Mouse (Mus musculus) midbrain, embryonic 11.5 days (tissue): ENCODE results near the gene Tpx2. TPM values are rescaled to one million over a fixed set of nuclear protein-coding genes. Genes with fewer than 3 reads are reported as not detected.

Experiments
- ATAC-seq: fragments of 200-750 bp; cut with Nextera tagmentation; 2 replicates; pipeline ENCODE4 v1.8.0; 2017; ENCODE audit warnings: moderate TSS enrichment, moderate library complexity; ENCODE audit not compliant: low FRiP score
- DNase-seq: peaks from one replicate; pipeline ENCODE4 v3.0.0; 2015; ENCODE audit warnings: low spot score; ENCODE audit errors: missing footprints
- H3K27ac ChIP-seq: fragments of 300-500 bp; sonication (generic); 2 replicates; pipeline ENCODE4 v1.5.1; 2014; ENCODE audit warnings: low read depth, low read length
- H3K27me3 ChIP-seq: fragments of 300-500 bp; sonication (generic); 2 replicates; pipeline ENCODE4 v1.6.1; 2014; ENCODE audit warnings: mild to moderate bottlenecking, low read length, moderate library complexity, mixed read lengths; ENCODE audit not compliant: control insufficient read depth, insufficient read depth
- H3K36me3 ChIP-seq: fragments of 300-500 bp; sonication (generic); 2 replicates; pipeline ENCODE4 v1.6.1; 2014; ENCODE audit warnings: mild to moderate bottlenecking, low read length, moderate library complexity, mixed read lengths; ENCODE audit not compliant: control insufficient read depth, insufficient read depth
- H3K4me1 ChIP-seq: fragments of 300-500 bp; sonication (generic); 2 replicates; pipeline ENCODE4 v1.6.1; 2014; ENCODE audit warnings: low read length; ENCODE audit not compliant: control insufficient read depth, insufficient read depth
- H3K4me2 ChIP-seq: fragments of 300-500 bp; sonication (generic); 2 replicates; pipeline ENCODE4 v1.6.1; 2014; ENCODE audit warnings: mild to moderate bottlenecking, moderate library complexity
- H3K4me3 ChIP-seq: fragments of 300-500 bp; sonication (generic); 2 replicates; pipeline ENCODE4 v1.5.1; 2014; ENCODE audit warnings: low read depth, low read length
- H3K9ac ChIP-seq: fragments of 300-500 bp; sonication (generic); 2 replicates; pipeline ENCODE4 v1.6.1; 2014; ENCODE audit warnings: low read length
- H3K9me3 ChIP-seq: fragments of 300-500 bp; sonication (generic); 2 replicates; pipeline ENCODE4 v1.6.1; 2016; ENCODE audit warnings: low read length; ENCODE audit not compliant: control insufficient read depth
- WGBS: fragments of 180-500 bp; shearing (Covaris S2); extraction: QIAGEN DNeasy Blood & Tissue Kit; methylation state at CpG from one replicate; pipeline ENCODE4 v1.1.7; 2014; 5-methylcytosine and 5-hydroxymethylcytosine counted together
- microRNA-seq: library from miRNA; unstranded; fragments of <30 nt; microRNA quantifications from one replicate; pipeline ENCODE4, GENCODE M21; 2017
- polyA plus RNA-seq: library from polyadenylated mRNA; unstranded; fragments of >200 nt; fragmentation: Nextera tagmentation; extraction: Ambion mirVana; gene quantifications from 2 replicates; pipeline ENCODE4 v1.2.1, GENCODE M21; 2014

Gene Tpx2
- polyA plus RNA-seq, 1 experiment from 2014 or later, result 166 TPM

DNA sequence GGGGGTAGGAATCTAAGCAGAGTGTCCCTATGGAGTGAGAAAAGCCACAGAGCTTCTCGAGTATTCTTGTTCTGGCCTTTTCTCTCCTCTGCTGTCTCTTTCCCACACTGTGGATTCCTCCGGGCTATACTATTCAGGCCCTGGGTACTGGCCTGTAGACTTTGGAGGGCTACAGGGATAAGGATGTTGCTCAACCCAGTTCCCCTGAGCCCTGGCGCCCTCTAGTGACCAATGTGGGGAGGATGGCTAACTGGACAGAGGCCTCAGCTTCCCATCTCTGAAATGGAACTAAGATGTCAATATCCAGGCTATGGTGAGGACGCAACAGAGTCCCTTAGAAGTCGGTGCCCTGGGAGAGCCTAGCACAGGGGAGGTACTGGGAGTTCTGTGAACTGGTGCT, 85.8 kb downstream of the Tpx2 start:
- Histone ChIP-seq H3K9ac (no peak overlapping the region), H3K27me3 (no peaks in the 10 kb centered on the region), H3K36me3 (no peaks in the 10 kb centered on the region), H3K4me2 (no peak overlapping the region), H3K4me1 (no peaks in the 10 kb centered on the region), H3K4me3 (no peak overlapping the region), H3K9me3 (no peaks in the 10 kb centered on the region), H3K27ac (no peak overlapping the region)
- DNase-seq, result peak; percentile 87
- ATAC-seq, result peak; percentile 22; the same call in 1 of the 2 replicates
- WGBS, result 34% methylated on average over 5 of the region's 5 CpGs

DNA sequence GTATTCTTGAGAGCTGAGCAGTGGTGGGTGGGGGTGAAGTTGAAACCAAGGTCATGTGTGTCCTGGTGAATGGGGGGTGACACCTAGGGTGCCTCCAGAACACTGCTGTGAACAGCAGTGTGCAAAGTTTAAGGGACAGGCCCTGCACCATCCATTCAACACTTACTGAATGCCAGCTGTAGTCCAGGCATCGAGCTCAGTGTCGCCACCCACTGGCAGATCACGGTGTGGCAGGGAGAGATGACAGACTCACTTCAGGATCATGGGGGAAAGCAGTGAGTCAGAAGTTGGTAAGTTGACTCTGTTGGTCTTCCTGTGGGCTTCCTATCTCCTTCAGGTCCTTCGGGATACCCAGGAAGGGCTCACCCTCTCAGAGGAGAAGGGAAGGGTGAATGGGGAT, 92.1 kb downstream of the Tpx2 start:
- no peaks in the 10 kb centered on the region for H3K9me3 ChIP-seq
- no peak overlapping the region for H3K4me3 ChIP-seq
- no peak overlapping the region for H3K4me2 ChIP-seq
- WGBS, result 14% methylated on average over 4 of the region's 4 CpGs
- H3K36me3 ChIP-seq, result no peaks in the 10 kb centered on the region
- ATAC-seq, result no peak
- no peak overlapping the region for H3K27ac ChIP-seq
- peaks cover 43% of the 10 kb centered on the region for H3K27me3 ChIP-seq
- no peak overlapping the region for H3K9ac ChIP-seq
- H3K4me1 ChIP-seq, result peaks cover 4% of the 10 kb centered on the region; the same call in 1 of the 2 replicates
- DNase-seq, result peak; percentile 97

DNA sequence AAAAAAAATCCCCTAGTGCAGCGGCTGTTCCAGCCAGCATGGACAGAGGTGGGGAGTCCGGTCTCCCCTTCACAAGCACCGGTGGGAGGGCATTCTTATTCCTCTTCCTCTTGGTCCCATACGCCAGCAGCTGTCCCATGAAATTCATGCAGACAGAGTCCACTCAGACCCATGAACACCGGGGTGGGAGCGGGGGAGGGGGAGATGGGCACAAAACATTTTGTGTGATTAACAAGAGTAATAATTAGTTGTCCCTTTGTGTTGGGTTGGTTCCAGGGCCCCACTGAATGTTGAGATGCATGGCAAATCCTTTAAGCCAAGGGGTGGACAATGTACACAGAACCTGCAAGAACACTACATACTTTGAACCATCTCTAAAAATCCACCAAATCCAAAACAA, 93.3 kb downstream of the Tpx2 start:
- peaks cover 51% of the 10 kb centered on the region for H3K27me3 ChIP-seq
- no peak overlapping the region for H3K9ac ChIP-seq
- no peak overlapping the region for H3K4me2 ChIP-seq
- no peak for DNase-seq
- no peak overlapping the region for H3K4me3 ChIP-seq
- no peak for ATAC-seq
- no peaks in the 10 kb centered on the region for H3K9me3 ChIP-seq
- no peaks in the 10 kb centered on the region for H3K36me3 ChIP-seq
- 77% methylated on average over 6 of the region's 6 CpGs for WGBS
- peaks cover 4% of the 10 kb centered on the region; the same call in 1 of the 2 replicates for H3K4me1 ChIP-seq
- H3K27ac ChIP-seq, result no peak overlapping the region

DNA sequence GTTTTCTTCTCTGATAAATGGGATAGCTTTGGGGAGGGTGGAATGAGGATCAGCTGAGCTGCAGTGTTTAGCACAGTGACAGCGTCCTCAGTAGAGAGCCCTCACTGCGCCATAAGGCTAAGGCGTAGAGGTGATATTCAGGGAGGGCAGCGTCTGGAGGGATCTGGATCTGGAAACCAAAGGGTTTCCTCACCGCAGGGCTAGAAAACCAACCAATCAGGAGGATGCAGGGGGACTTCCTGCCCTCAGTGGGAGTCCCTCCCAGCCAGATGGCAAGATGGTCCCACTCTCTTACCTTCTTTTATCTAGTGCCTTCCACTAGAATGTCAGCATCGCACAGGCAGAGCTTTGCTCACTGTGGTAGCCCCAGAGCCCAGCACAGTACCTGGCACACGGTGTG, 94.0 kb downstream of the Tpx2 start:
- ATAC-seq (no peak), DNase-seq (no peak)
- Histone ChIP-seq H3K36me3 (no peaks in the 10 kb centered on the region), H3K9ac (no peak overlapping the region), H3K9me3 (no peaks in the 10 kb centered on the region), H3K27ac (no peak overlapping the region), H3K27me3 (peaks cover 51% of the 10 kb centered on the region), H3K4me3 (no peak overlapping the region), H3K4me1 (peaks cover 4% of the 10 kb centered on the region; the same call in 1 of the 2 replicates), H3K4me2 (no peak overlapping the region)
- 37% methylated on average over 7 of the region's 7 CpGs for WGBS

DNA sequence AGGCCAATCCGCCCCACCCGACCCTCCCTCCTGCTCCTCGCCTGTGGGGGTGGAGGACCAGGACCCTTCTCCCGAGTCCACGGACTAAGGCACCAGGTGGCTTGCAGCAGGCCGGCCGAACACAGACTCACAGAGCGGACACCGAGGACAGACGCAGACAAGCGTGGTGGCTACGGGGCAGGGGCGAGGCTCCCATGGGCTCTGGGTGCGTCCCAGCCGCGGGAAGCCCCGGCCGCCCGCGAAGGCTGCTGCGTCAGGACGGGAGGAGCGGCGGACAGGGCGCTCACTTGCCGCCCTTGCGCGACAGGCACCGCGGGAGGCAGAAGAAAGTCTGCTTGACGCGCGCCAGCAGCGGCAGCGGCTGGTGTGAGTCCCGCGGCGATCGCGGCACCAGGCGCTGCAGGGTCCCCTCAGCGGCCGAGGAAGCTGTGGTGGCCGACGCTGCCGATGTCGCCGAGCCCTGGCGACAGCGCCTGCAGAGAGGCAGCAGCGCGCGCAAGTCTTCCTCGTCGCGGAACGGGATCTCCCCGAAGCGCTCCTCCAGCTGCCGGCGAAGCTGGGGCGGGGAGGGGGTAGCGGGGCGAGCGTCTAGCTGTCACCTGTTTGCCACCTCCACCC, 95.2 kb downstream of the Tpx2 start:
- under 1% methylated on average over 63 of the region's 65 CpGs for WGBS
- Histone ChIP-seq H3K9ac (peak overlapping the region; percentile 51), H3K4me1 (peaks cover 4% of the 10 kb centered on the region; the same call in 1 of the 2 replicates), H3K9me3 (no peaks in the 10 kb centered on the region), H3K4me2 (peak overlapping the region; percentile 80), H3K27ac (no peak overlapping the region), H3K4me3 (peak overlapping the region; percentile 36), H3K27me3 (peaks cover 51% of the 10 kb centered on the region), H3K36me3 (no peaks in the 10 kb centered on the region)
- peak; percentile 91 for DNase-seq
- peak; percentile 8; the same call in 1 of the 2 replicates for ATAC-seq

DNA sequence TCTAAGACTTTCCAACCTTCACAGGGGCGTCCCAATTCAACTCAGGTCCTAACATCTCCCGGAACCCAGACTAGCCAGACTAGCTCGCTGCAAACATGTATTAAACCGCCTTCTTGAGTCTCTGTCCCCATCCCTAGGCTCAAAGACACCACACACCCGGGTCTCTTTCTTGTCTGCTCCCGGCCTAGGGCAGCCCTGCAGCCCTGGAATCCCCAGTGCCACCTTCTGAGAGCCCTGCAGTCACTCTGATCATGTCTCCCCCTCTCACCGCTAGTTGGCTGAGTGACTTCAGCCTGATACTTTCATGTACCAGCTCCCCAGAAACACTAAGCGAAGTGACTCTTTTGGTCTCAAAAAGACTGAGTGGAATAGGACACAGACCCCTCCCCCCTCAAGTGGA, 95.8 kb downstream of the Tpx2 start:
- WGBS, result 7% methylated on average over 8 of the region's 8 CpGs
- ATAC-seq, result no peak
- Histone ChIP-seq H3K9ac (no peak overlapping the region), H3K36me3 (no peaks in the 10 kb centered on the region), H3K4me3 (peak overlapping the region; percentile 36), H3K27ac (no peak overlapping the region), H3K27me3 (peaks cover 53% of the 10 kb centered on the region), H3K9me3 (no peaks in the 10 kb centered on the region), H3K4me1 (peaks cover 4% of the 10 kb centered on the region; the same call in 1 of the 2 replicates), H3K4me2 (peak overlapping the region; percentile 80)
- DNase-seq, result peak; percentile 90

DNA sequence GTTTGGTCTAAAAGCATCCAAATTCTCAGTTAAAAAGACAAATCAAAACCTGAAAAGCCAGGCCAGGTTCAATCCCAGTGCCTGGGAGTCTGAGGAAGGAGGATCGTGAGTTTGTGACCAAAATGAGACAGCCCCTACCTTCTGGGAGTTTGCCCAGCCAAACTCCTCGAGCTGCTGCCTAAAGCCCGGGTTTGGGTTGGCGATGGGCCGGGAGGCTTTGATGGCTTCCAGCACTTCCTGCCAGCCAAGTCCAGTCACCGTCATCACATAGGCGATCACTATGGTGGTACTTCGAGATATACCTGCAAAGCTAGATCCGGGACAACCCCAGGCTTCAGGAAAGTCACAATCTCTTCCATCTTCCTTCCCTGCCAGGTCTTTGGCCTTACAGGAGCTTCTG, 96.2 kb downstream of the Tpx2 start:
- ATAC-seq (no peak), DNase-seq (no peak)
- no peak overlapping the region for H3K27ac ChIP-seq
- 62% methylated on average over 9 of the region's 9 CpGs for WGBS
- no peak overlapping the region for H3K4me3 ChIP-seq
- no peak overlapping the region for H3K4me2 ChIP-seq
- H3K4me1 ChIP-seq, result peaks cover 4% of the 10 kb centered on the region; the same call in 1 of the 2 replicates
- H3K36me3 ChIP-seq, result no peaks in the 10 kb centered on the region
- H3K9me3 ChIP-seq, result no peaks in the 10 kb centered on the region
- peaks cover 55% of the 10 kb centered on the region for H3K27me3 ChIP-seq
- H3K9ac ChIP-seq, result no peak overlapping the region

Small RNA genes within 50 kb of the gene (microRNA-seq; reads per million reads assigned to microRNA genes)
- gene Mir5622, result 4.7 reads per million, percentile 22 among the genes with 10 or more reads in this experiment

Other genes starting within 250 kb of the Tpx2 start
- gene Defb45, start 248.6 kb upstream of the Tpx2 start, polyA plus RNA-seq, result not detected in 2 replicates
- gene Defb36, start 243.6 kb upstream of the Tpx2 start, polyA plus RNA-seq, result not detected in 2 replicates
- not detected in 2 replicates for gene Defb25, start 224.9 kb upstream of the Tpx2 start, polyA plus RNA-seq
- gene Rem1, start 221.0 kb upstream of the Tpx2 start, polyA plus RNA-seq, result 0.18 and 0.22 TPM in 2 replicates
- gene H13, start 178.5 kb upstream of the Tpx2 start, polyA plus RNA-seq, result 117 and 119 TPM in 2 replicates
- gene Mcts2, start 160.9 kb upstream of the Tpx2 start, polyA plus RNA-seq, result 43.4 and 48.6 TPM in 2 replicates
- gene Id1, start 111.7 kb upstream of the Tpx2 start, polyA plus RNA-seq, result 66.0 and 70.7 TPM in 2 replicates
- gene Cox4i2, start 93.8 kb upstream of the Tpx2 start, polyA plus RNA-seq, result 2.8 and 3.7 TPM in 2 replicates
- gene Bcl2l1, start 16.2 kb upstream of the Tpx2 start, polyA plus RNA-seq, result 120 and 125 TPM in 2 replicates
- not detected in 2 replicates for gene Mylk2, start 63.4 kb downstream of the Tpx2 start, polyA plus RNA-seq
- gene Foxs1, start 85.2 kb downstream of the Tpx2 start, polyA plus RNA-seq, result 2.1 and 2.6 TPM in 2 replicates
- gene Dusp15, start 103.7 kb downstream of the Tpx2 start, polyA plus RNA-seq, result 0.46 and 0.89 TPM in 2 replicates
- gene Ttll9, start 114.5 kb downstream of the Tpx2 start, polyA plus RNA-seq, result 1.1 and 2.0 TPM in 2 replicates
- gene Pdrg1, start 167.5 kb downstream of the Tpx2 start, polyA plus RNA-seq, result 83.9 and 88.7 TPM in 2 replicates
- 0.40 and 0.52 TPM in 2 replicates for gene Xkr7, start 183.9 kb downstream of the Tpx2 start, polyA plus RNA-seq
- 1.2 and 2.1 TPM in 2 replicates for gene Ccm2l, start 218.0 kb downstream of the Tpx2 start, polyA plus RNA-seq